Mouse (Mus musculus): ENCODE results near the gene Cracr2a.

DNA sequence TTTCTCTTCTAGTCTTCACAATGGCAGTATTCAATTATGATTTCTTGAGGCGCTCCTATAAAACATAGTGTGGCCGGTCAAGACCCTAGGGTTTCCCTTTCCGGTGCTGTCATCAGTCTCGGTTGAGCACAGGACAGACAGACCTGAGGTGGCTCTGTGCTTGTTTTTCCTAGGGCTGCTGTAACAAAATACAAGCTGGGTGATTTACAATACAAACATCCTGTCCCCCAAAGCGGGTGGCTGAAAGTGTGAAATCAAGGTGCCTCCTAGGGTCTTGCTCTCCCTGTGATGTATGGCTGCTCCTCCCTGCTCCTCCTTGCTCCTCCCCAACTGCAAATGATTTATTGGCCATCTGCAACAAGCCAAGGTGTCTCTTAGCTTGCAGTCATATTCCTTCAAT is 17.7 kb downstream of the Cracr2a start:
- TF ChIP-seq CEBPB (IDR thresholded peaks at IDR 0.05; ENCODE audit: low read depth), result no peak
- TF ChIP-seq CTCF (IDR thresholded peaks at IDR 0.05; ENCODE audit: control insufficient read depth, insufficient read depth, insufficient read length), result no peak
- no peak for TF ChIP-seq USF1 (IDR thresholded peaks at IDR 0.05; ENCODE audit: low read depth)
- no peak for TF ChIP-seq MAX (IDR thresholded peaks at IDR 0.05)
- TF ChIP-seq FOSL1 (IDR thresholded peaks at IDR 0.05; ENCODE audit: insufficient read depth, low read length, poor library complexity, severe bottlenecking), result no peak

Measured in C2C12 (cell line).